ENCODE assay signal across 8 mouse cellular contexts in genomic region chr6:139589291-139589690, GRCm38 (mm10). TPM values are rescaled to one million over a fixed set of nuclear protein-coding genes. Genes with fewer than 3 reads are reported as not detected.
A peak's percentile ranks its signal among the peaks of the same experiment; 100 is the strongest.
DNase-seq lines count a peak whose midpoint lies in the region; ATAC-seq and TF ChIP-seq lines count a peak whose summit lies in the region.

No protein-coding gene starts in this region.

- no peak overlapping the region for H3K27ac ChIP-seq in embryonic facial prominence, embryonic 11.5 days (replicated peaks; ENCODE audit: low read depth, low read length)
- no peak overlapping the region for H3K27ac ChIP-seq in heart, embryonic 13.5 days (replicated peaks)
- H3K27ac ChIP-seq in lung, embryonic 14.5 days (ENCODE audit: low read depth), result no peak overlapping the region

- no peaks in the 10 kb centered on the region for H3K79me2 ChIP-seq in C2C12 (ENCODE audit: control insufficient read depth, insufficient read depth)

- DNase-seq in adrenal gland, postnatal 10 days, result peak; percentile 73
- peak; percentile 90 for DNase-seq in embryonic facial prominence, embryonic 11.5 days (ENCODE audit: low spot score)
- DNase-seq in kidney, postnatal 14 days, result peak; percentile 83
- DNase-seq in lung, embryonic 14.5 days, result peak; percentile 96
- DNase-seq in ovary, postnatal 36 days (ENCODE audit: low spot score), result peak; percentile 28
- no peak for DNase-seq in T-cell, adult 2 months (ENCODE audit: low spot score)

- H3K4me2 ChIP-seq in embryonic facial prominence, embryonic 11.5 days (ENCODE audit: low read depth, low read length), result no peak overlapping the region
- H3K4me2 ChIP-seq in heart, embryonic 13.5 days, result peak overlapping the region; percentile 54
- H3K4me2 ChIP-seq in lung, embryonic 14.5 days, result peak overlapping the region; percentile 52

- H3K9ac ChIP-seq in embryonic facial prominence, embryonic 11.5 days (replicated peaks; ENCODE audit: low read length), result no peak overlapping the region
- H3K9ac ChIP-seq in heart, embryonic 13.5 days, result no peak overlapping the region
- no peak overlapping the region for H3K9ac ChIP-seq in lung, embryonic 14.5 days

- H3K27me3 ChIP-seq in C2C12 (ENCODE audit: control insufficient read depth, insufficient read depth, insufficient read length), result no peaks in the 10 kb centered on the region
- H3K27me3 ChIP-seq in embryonic facial prominence, embryonic 11.5 days (ENCODE audit: control insufficient read depth, insufficient read depth, low read length), result no peaks in the 10 kb centered on the region
- no peaks in the 10 kb centered on the region; the same call in 1 of the 2 replicates for H3K27me3 ChIP-seq in heart, embryonic 13.5 days (replicated peaks)
- H3K27me3 ChIP-seq in lung, embryonic 14.5 days (ENCODE audit: insufficient read depth, low read length), result peaks cover 2% of the 10 kb centered on the region; the same call in 1 of the 2 replicates

- no peak overlapping the region for H3ac ChIP-seq in C2C12 (ENCODE audit: control insufficient read depth, insufficient read length, low read depth)

- ATAC-seq in embryonic facial prominence, embryonic 11.5 days (replicated peaks; ENCODE audit: insufficient number of reproducible peaks, low FRiP score, low TSS enrichment, low read depth), result no peak
- ATAC-seq in heart, embryonic 13.5 days (ENCODE audit: extremely low read depth, insufficient number of reproducible peaks, low FRiP score, low TSS enrichment), result no peak
- no peak for ATAC-seq in lung, embryonic 14.5 days (ENCODE audit: insufficient read depth)

- H3K9me3 ChIP-seq in embryonic facial prominence, embryonic 11.5 days (replicated peaks; ENCODE audit: control insufficient read depth, low read length), result no peaks in the 10 kb centered on the region
- H3K9me3 ChIP-seq in heart, embryonic 13.5 days, result no peaks in the 10 kb centered on the region
- H3K9me3 ChIP-seq in lung, embryonic 14.5 days (ENCODE audit: low read depth, low read length), result no peaks in the 10 kb centered on the region

- no peaks in the 10 kb centered on the region for H3K79me3 ChIP-seq in C2C12 (ENCODE audit: low read depth)

- TF ChIP-seq CTCF in C2C12 (IDR thresholded peaks at IDR 0.05; ENCODE audit: control insufficient read depth, insufficient read depth, insufficient read length), result peak; percentile 27
- peak; percentile 86 for TF ChIP-seq CTCF in lung, embryonic 14.5 days (IDR thresholded peaks at IDR 0.05; ENCODE audit: low read depth)

- no peaks in the 10 kb centered on the region for H3K4me1 ChIP-seq in embryonic facial prominence, embryonic 11.5 days (ENCODE audit: control insufficient read depth, insufficient read depth, low read length)
- peaks cover 4% of the 10 kb centered on the region; the same call in 1 of the 2 replicates for H3K4me1 ChIP-seq in heart, embryonic 13.5 days
- no peaks in the 10 kb centered on the region for H3K4me1 ChIP-seq in lung, embryonic 14.5 days (ENCODE audit: insufficient read depth)

- no peak overlapping the region for H3K4me3 ChIP-seq in C2C12 (ENCODE audit: insufficient read depth, poor library complexity, severe bottlenecking)
- H3K4me3 ChIP-seq in embryonic facial prominence, embryonic 11.5 days (ENCODE audit: low read depth, low read length), result no peak overlapping the region
- no peak overlapping the region for H3K4me3 ChIP-seq in heart, embryonic 13.5 days
- H3K4me3 ChIP-seq in lung, embryonic 14.5 days (ENCODE audit: low read depth, low read length), result no peak overlapping the region

- no peaks in the 10 kb centered on the region for H3K36me3 ChIP-seq in C2C12 (ENCODE audit: control insufficient read depth, insufficient read depth)
- no peaks in the 10 kb centered on the region for H3K36me3 ChIP-seq in embryonic facial prominence, embryonic 11.5 days (replicated peaks; ENCODE audit: control insufficient read depth, insufficient read depth, low read depth, low read length)
- H3K36me3 ChIP-seq in heart, embryonic 13.5 days, result no peaks in the 10 kb centered on the region
- H3K36me3 ChIP-seq in lung, embryonic 14.5 days (ENCODE audit: insufficient read depth), result no peaks in the 10 kb centered on the region

- 9% methylated on average over 12 of the region's 12 CpGs for WGBS in embryonic facial prominence, embryonic 11.5 days
- 11% methylated on average over 12 of the region's 12 CpGs for WGBS in heart, embryonic 13.5 days
- 5% methylated on average over 12 of the region's 12 CpGs for WGBS in lung, embryonic 14.5 days

TF ChIP-seq in C2C12, 6 proteins besides CTCF, POLR2A, EP300 and RAD21:
- TF ChIP-seq MAX (IDR thresholded peaks at IDR 0.05) (no peak), MYOG (IDR thresholded peaks at IDR 0.05; ENCODE audit: control insufficient read depth, extremely low read depth, insufficient read length) (no peak), FOSL1 (IDR thresholded peaks at IDR 0.05; ENCODE audit: insufficient read depth, low read length, poor library complexity, severe bottlenecking) (no peak), CEBPB (IDR thresholded peaks at IDR 0.05; ENCODE audit: low read depth) (no peak), USF1 (IDR thresholded peaks at IDR 0.05; ENCODE audit: low read depth) (no peak), MYOD1 (IDR thresholded peaks at IDR 0.05; ENCODE audit: control insufficient read depth, insufficient read length, low read depth) (no peak)

RNA-seq across cellular contexts. Expression of gene Pik3c2g, which starts 2.3 kb away (rescaled TPM):
- polyA plus RNA-seq in C2C12 (2012; fragmentation: generic; extraction: Trizol), result not detected
- total RNA-seq in adrenal gland, postnatal 10 days (2021), result 1 to 10 TPM; 3.3 to 4.8 TPM
- 0.25 and 0.46 TPM in 2 replicates for polyA plus RNA-seq in embryonic facial prominence, embryonic 11.5 days (2014; fragmentation: Nextera tagmentation; extraction: Ambion mirVana)
- polyA plus RNA-seq in heart, embryonic 13.5 days (2015; fragmentation: Nextera tagmentation; extraction: Ambion mirVana), result 0.31 and 0.41 TPM in 2 replicates
- 1.1 TPM in 2 replicates for polyA plus RNA-seq in lung, embryonic 14.5 days (2014; fragmentation: Nextera tagmentation; extraction: Ambion mirVana)
